Mouse (Mus musculus): Measurements from ENCODE around the gene Dkk2. TPM values are rescaled to one million over a fixed set of nuclear protein-coding genes. Genes with fewer than 3 reads are reported as not detected.
"Not testable (repeated sequence)": the region's sequence is repeated elsewhere in the genome, so short reads cannot be mapped to it uniquely, and the experiment has no call there.

The Dkk2 gene
- under 1 TPM; 0.26 to 0.29 TPM for total RNA-seq (2021)
- long read RNA-seq, experiment 1: 0 reads
- long read RNA-seq, experiment 2, partial matches to known transcripts: 0 of 2 reads
- long read RNA-seq, experiment 2, other reads (novel, unspliced or antisense): 2 of 2 reads

DNA sequence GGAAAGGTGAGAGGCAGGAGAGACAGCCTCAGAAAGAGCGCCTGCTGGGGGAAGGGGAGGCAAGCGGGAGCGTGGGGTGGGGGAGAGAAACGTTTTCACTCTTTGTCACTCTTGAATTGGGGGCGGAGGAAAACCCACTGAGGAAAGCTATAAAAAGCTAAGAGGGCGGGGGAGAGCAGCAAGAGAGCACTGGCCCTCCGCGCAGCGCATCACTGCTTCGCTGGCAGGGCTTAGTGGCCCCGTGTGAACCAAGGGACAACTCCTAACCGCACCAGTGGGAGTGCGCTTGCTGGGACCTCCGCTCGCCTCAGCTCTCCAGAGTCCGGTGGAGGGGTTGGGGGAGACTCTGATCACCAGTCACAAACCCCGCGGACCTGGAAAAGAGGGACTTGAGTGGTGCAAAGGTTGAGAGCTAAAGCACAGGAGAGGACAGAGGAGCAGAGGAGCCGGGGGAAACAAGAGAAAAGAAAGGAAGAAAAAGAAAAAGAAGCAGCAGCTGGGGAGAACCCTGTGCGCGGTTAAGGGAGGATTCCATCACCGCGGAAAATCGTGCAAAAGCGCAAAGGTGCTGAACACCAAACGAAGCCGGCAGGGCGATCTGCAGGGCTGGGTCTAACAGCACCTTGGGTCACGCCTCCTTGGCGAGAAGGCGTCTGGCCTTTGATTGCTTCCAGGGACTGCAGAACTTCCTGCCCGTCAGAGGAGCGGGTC lies at the start of gene Dkk2:
TSS of gene Dkk2 (plus strand) at position 181 of the 711 bp plus-strand sequence.
- intact Hi-C loops (cut with DNase I): loop anchor here (10.0 kb wide), 2 partner anchors 110 to 490 kb away; no protein-coding TSS in a partner anchor
- peak in 1 of 2 experiments; percentile 5 for DNase-seq

DNA sequence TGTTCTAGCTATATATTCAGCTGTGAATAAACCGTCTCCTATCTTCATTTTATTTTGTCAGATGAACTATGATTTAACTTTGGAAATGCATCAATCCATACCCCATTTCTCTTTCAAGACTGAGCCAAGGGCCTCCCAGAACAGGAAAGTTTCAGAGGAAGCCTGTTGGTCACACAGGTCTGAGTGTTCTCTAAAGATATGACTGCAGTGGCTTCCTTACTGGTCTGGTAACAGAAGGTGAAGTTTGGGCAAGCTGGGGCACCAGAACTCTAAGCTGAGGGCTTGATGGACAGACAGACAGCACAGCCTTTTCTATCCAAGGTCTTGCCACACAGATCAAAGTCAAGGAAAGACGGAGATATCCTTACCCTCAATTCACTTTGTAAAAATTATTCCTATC lies 48.4 kb upstream of the Dkk2 start:
- intact Hi-C loops (cut with DNase I): no loop called here
- DNase-seq: no peak

DNA sequence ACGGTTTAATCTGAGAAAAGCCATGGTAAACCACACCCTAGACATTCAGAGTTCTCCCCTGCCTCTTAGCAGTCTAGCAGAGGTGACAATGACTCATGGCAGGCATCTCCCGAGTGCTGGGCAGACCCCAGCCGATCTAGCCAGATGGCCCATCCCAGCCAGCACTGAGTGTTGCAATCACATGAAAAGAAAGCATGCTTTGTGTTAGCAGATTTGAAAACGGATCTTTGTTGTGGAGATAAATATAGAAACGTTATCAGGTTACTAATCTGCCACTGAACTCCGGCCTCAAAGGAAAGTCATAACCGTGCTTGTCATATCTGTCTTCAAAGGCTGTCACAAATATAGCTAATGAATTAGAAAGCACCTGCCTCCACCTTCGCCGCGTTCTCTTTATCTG lies 47.4 kb upstream of the Dkk2 start:
- DNase-seq: no peak
- intact Hi-C loops (cut with DNase I): no loop called here

DNA sequence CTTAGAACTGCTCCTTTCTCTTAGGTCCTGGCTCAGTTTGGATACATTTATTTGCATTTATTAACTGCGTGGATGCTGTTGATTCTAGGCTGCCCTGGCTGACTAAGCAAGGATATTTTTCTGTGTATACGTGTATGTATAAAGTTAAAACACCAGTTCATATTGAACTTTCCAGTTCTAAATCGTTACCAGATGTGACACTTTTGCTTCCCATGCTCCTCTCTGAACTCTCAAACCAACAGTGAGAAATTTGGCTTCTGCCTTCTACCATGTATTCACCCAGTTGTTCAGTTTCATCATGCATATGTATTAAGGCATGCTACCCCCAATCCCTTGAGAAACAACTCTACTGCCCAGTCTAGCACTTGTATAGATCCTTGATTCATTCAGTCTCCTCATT lies 45.0 kb upstream of the Dkk2 start:
- intact Hi-C loops (cut with DNase I): no loop called here
- no peak for DNase-seq

DNA sequence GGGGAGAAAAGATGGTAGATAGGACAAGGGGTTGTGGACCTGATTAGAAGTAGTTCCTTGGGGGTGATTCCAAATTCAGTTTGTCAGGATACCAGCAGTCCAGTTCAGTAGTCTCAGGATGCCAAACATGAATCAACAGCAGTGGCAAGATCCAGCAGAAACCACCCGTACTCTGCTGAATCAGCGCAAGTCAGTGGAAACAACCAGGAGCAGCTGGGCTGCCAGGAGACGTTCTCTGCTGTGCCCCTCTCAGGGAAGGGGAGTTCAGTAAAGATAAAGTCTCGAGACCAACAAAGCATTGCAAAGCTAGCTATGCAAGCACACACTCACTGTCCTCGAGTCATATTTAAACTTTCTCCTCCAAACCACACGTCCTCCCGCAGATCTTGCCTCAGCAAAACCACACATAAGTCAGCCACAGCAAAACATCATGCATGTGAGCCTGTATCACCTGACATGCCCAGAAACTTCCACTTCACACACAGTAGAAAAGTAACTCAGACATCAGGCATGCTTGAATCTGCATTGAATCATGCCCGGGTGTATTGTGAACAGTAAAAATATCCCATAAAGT lies 34.1 kb upstream of the Dkk2 start:
- no peak for DNase-seq
- intact Hi-C loops (cut with DNase I): no loop called here

DNA sequence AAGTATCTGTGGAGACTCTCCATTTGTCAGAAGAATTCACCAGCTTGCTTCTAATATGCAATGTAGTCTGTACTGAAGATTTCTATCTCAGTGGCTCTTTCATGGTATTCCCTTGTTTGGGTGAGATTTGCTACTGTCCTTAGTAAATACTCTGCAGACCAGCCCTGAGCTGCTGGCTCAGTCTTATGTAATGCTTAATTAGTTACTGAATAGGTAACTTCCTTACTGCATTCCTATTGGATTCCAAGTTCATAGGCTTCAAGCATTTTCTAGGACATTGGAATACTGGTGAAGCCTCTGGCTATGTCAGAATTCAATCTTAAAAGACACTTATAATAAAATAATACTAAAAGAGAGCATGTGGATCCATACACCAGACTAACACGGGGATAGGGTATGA lies 22.3 kb upstream of the Dkk2 start:
- DNase-seq; intact Hi-C loops (cut with DNase I): not testable (repeated sequence)

DNA sequence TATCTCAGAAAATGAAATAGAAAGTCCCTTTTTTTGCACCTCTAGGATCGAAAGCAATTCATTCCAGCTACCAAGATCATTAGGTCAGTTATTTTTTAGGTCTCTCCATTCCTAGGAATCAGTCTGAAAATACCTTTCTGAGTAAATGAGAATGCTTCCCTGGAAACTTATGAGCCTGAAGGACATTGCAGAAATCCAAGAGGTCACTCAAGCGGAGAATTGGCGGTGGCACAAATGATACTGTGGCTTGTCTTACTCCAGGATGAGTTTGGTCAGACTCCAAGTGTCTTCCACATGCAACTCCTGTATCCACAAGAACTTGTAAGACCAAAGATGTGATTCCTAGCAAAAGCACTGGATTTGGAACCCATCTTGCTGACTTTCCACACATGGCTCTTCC lies 21.7 kb upstream of the Dkk2 start:
- intact Hi-C loops (cut with DNase I): no loop called here
- no peak for DNase-seq

DNA sequence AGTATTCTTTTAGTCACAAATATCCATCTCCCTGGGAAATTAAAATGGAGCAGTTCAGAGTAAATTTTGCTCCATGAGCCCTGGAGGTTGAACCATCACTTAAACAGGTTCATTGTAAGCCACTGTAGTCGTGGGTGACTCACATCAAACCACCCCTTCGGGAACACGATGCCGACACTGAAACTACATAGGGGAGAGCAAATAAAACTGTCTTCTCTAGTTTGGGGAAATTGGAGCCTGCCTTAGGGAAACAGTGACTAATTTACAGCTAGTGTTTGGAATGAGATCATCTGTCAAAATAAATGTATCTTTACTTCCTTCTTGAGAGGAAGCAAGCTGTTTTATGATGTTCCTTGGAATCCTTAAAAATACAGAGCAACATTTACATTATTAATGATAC lies 21.1 kb upstream of the Dkk2 start:
- DNase-seq: no peak
- intact Hi-C loops (cut with DNase I): no loop called here

DNA sequence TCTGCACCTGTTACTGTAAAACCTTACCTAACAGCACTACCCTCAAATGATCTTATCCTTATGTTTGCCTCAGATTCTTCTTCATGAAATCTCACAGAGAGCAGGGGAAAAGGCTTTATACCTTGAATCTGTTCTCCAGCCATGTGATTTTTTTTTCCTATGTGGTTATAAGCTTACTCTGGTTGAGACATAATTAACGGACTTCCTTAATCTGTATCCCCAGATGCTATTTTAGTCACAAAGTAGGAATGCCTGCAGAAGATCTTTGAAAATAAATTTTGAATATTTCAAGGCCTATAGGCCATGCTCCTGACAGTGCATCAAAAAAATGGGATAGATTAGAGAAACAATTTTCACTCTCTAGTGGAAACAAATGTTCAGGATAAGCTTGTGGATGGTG lies 20.2 kb upstream of the Dkk2 start:
- intact Hi-C loops (cut with DNase I): no loop called here

DNA sequence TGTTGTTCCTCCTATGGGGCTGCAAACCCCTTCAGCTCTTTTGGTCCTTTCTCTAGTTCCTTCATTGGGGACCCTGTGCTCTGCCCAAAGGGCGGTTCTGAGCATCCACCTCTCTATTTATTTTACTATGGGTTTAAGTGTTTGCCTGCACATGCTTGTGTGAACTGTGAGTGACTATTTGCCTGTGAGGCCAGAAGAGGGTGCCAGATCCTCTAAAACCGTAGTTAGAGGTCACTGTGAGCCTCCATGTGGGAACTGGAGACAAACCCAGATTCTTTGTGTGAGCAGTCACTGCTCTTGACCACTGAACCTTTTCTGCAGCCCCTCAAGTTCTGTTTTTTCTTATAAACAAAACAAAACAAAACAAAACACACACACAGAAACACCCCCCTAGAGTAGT lies 14.1 kb upstream of the Dkk2 start:
- intact Hi-C loops (cut with DNase I): no loop called here

More for the DNA sequence above, 20.2 kb upstream of the Dkk2 start:
- DNase-seq: no peak

DNA sequence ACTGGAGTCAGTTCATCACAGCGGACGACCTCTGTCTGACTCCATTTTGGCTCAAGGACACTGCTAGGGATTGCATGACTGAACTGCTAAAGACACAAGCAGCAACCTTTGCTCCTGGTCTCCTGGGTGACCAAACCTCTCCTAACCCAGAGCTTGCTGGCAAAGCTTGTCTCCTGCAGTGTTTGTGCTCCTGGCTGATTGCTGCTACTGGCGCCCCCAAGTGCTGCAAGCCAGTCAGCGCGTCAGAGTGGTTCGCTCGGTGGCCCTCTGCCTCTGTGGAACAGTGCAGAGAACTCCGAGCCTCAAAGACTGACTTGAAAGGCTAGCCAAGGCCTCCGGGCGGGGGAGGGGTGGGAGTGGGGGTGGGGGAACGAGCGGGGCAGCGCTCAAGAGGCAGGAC lies 1.1 kb upstream of the Dkk2 start:
- DNase-seq: peak; percentile 26 to 51
- intact Hi-C loops (cut with DNase I): loop anchor here (10.0 kb wide), 2 partner anchors 109 to 489 kb away; no protein-coding TSS in a partner anchor

More for the DNA sequence above, 14.1 kb upstream of the Dkk2 start:
- DNase-seq: no peak

DNA sequence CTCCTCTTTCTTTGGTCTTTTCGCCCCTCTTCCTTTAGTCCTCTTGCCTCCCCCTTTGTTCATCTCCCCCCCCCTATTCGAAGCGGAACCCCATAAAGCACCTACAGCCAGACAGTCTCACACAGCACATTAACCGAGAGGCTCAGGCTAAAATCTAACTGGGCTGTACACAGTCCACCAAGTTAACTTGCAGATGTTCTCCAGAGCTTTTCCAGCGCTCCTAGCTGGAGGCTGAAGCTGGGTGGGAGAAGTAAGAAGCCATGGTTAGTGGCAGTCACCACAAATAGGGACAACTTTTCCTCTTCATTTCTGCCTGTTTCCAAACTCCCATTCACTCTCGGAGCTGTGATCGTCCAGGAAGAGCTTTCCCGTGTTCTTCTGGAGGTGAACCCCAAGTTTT lies 412 bp upstream of the Dkk2 start:
- intact Hi-C loops (cut with DNase I): loop anchor here (10.0 kb wide), 2 partner anchors 110 to 490 kb away; no protein-coding TSS in a partner anchor
- DNase-seq: no peak

DNA sequence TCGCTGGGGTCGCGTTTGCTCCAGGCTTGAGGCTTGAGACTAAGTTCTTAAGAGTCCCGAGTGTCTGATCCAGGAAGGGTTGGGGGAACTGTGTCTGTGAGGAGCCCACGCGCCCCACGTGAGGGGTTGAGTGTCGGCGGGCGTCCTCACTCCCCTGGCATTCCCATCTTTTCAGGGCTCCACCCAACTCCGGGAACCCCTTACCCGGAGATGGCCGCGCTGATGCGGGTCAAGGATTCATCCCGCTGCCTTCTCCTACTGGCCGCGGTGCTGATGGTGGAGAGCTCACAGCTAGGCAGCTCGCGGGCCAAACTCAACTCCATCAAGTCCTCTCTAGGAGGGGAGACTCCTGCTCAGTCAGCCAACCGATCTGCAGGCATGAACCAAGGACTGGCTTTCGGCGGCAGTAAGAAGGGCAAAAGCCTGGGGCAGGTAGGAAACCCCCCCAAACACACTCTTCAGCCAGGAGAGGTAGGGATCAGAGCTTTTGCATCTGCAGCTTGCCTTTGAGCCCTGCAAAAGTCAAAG lies 795 bp downstream of the Dkk2 start:
- peak in 1 of 2 experiments; percentile 2 for DNase-seq
- intact Hi-C loops (cut with DNase I): loop anchor here (10.0 kb wide), 2 partner anchors 111 to 491 kb away; no protein-coding TSS in a partner anchor

DNA sequence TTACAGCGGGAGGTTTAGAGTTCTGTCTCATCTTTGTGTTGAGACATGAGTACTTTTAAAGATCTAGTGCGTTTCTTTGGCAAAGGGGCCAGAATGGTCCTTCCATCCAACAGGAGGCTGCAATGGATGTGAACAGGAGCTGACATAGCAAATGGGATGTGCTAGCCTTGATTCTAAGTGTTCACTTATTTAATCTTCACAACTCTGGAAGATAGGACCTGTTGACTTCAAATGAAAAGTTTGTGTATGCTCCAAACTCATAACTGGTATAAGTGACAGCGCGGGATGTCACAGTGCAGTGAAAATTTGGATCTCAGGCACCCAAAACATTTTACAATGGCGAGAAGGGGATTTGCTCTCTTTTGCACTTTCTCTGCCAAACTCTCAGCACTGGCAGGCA lies 1.4 kb downstream of the Dkk2 start:
- intact Hi-C loops (cut with DNase I): loop anchor here (10.0 kb wide), 2 partner anchors 112 to 492 kb away; no protein-coding TSS in a partner anchor

DNA sequence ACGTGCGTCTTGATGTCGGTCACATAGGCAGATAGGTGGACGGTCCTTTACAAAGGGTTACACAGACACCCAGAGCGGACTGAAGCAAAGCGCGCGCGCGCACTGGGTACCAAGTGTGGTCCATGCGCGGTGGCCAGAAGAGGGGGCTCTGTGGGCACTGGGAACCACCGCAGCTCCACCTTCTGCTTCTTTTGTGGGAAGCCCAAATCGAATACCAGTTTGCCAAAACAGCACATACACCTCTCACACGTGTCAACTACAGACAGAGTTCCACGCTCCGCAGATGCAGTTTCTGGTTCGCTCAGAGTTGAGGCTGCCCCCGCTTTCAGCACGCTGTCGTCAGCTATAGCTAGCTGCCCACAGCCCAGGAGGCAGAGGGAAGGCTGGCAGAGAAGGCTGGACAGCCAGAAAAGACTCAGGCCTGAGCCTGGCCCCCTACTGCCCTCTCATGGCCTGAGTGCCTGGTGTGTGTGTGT lies 2.0 kb downstream of the Dkk2 start:
- DNase-seq: peak in 1 of 2 experiments; percentile 4
- intact Hi-C loops (cut with DNase I): loop anchor here (10.0 kb wide), 2 partner anchors 112 to 492 kb away; no protein-coding TSS in a partner anchor

More for the DNA sequence above, 1.4 kb downstream of the Dkk2 start:
- DNase-seq: no peak

DNA sequence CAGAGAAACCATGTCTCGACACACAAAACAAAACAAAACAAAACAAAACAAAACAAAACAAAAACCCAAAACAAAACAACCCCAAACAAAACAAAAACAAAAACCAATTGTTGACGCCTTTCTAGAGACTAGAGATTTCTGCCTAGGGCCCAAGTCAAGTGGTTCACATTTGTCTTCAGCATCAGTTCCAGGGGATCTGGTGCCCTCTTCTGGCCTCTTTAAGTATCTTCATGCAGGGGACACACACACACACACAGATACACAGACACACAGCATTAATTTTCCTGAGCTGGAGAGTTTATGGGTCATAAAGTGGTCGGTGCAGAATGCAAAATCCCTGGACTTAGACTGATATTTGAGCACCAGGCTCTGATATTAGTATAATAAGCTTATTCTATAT lies 7.9 kb downstream of the Dkk2 start:
- no peak for DNase-seq
- intact Hi-C loops (cut with DNase I): no loop called here

DNA sequence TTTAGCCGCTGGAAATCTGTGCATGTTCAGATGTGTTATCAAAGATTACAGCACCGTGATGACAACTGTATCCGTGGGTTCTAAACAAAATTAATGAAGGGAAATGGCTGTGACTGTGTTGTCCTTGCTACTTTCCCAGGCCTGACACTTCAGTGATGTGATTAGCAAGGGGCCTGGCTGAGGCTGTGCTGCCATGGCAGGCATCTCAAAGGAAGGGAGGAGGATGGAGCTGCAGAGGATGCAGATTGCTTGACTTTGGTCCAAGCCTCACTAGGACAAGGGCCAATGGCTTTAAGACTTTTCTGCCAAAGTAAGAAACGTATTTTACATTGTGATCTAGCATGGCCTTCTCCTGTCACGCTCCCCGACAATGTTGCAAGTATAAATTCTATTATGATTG lies 11.2 kb downstream of the Dkk2 start:
- intact Hi-C loops (cut with DNase I): no loop called here
- DNase-seq: no peak

DNA sequence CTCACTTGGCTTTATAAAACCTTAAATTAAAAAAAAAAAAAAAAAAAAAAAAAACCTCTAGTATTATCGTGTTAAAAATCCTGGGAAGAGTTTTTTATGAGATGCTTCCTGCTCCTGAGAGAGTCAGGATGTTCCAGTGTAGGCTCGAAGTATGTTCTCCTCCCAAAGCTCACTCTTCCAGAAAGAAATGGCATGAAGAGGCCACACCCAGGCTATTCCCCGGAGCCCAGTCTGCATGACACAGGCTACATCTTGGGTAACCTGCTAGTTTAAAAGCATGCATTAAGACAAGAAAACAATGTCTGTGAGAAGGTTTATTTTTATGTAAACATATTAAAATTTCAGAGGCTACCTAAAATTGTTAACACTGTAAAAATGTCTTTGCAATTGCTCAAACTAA lies 15.7 kb downstream of the Dkk2 start:
- intact Hi-C loops (cut with DNase I): no loop called here
- no peak for DNase-seq

DNA sequence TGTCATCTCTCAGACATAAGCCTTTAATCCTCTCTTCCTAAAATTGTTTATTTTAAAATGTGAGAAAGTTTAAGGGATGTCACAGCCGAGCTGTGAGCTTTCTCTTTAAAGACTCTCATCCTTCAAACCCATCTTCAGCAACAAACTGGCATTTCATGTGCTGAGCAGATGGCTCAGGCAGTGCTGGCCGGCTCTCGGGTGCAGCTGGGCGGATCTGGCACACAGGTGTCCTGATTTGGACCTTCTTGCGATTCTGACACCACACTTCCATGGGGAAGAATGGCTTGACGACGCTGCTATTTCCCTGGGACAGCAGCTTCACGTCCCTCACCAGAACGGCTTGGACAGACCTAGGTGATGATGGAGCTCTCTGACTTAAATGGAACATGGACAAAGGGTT lies 17.9 kb downstream of the Dkk2 start:
- DNase-seq: no peak

DNA sequence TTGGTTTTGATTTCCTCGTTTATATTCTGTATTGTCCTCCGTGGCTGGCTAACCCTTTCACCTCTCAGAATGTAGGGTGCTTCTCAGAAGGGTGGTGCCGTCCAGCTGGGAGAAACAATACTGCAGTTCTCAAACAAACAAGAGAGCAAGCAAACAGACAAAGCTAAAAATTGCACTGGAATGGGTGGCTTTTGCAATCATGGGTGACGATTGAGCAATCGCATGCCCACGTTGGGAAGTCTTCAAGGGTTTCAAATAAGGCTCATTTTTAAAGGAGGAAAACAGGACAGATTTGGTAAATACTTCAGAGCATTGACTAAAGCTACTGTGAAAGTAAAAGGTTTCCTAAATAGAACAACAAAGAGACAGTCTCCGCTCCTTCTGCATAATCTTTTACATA lies 18.4 kb downstream of the Dkk2 start:
- intact Hi-C loops (cut with DNase I): no loop called here
- no peak for DNase-seq

More for the DNA sequence above, 17.9 kb downstream of the Dkk2 start:
- intact Hi-C loops (cut with DNase I): no loop called here

DNA sequence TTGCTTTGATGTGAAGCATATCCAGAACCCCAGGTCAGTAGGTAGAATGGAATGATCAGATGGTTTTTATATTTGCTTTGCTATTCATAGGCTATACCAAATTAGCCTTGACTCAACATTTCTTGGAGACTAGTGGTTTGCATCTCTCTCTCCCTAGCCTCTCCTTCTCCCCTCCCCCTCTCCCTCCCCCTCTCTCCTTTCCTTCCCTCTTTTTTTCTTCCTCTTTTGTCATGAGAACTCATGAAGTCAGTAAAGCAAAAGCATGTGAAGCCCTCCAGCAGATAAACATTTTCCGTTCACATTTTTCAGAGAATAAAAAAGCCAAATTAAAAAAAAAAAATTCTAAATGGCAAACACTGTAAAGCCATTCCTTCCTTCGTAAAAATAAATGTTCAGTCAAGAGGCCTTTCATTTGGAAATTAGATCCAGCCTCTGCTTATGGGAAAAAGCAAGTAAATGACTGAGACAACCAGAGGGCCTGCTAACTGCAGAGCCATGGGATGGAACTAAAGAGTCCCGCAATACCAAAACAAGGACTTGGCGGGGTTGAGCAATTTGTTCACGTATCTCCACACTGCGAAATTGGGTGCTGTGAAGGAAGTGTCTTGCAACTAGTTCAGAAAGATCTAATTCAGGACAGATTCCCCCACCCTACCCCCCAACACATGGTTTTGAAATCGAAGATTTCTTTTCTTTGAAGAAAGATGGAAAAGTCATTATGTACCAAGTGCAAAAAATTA lies 30.9 kb downstream of the Dkk2 start:
- intact Hi-C loops (cut with DNase I): no loop called here

More for the DNA sequence above, 30.9 kb downstream of the Dkk2 start:
- DNase-seq: no peak

All from heart, postnatal 14 days (tissue).